Mouse (Mus musculus): Measurements from ENCODE around the gene Kirrel. TPM values are rescaled to one million over a fixed set of nuclear protein-coding genes. Genes with fewer than 3 reads are reported as not detected.

Kirrel gene
- polyA plus RNA-seq, 1 experiment from 2014 or later: 11.1 TPM

DNA sequence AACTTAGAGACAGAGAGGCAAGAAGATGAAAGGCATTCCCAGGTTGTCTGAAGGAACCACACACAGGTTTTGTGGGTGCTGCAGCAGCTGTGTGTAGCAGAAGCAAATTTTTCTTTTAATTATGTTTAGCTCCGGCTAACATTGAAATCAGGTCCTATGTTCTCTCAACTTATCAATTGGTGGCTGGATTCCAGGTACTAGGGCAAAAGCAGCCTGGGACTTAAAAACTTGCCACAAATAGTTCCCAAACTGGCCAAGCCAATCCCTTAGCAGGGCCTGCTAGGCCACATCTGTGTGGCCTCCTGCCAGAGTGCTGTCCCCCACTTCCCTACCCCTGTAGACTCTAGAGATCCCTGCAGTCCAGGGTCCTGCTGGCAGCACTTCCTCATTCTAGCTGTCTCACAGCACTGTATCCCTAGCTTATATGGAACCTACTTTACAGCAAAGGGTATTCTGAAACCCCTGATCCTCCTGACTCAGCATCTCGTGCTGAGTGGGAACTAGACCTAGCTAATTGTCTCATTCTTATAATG, 23.2 kb downstream of the Kirrel start:
- ATAC-seq (ENCODE audit: low FRiP score, low TSS enrichment): no peak
- Histone ChIP-seq H3K27me3 (ENCODE audit: control insufficient read depth, insufficient read depth, low read length) (no peaks in the 10 kb centered on the region), H3K4me2 (replicated peaks; ENCODE audit: low read depth, low read length) (no peak overlapping the region), H3K4me3 (ENCODE audit: low read length) (no peak overlapping the region), H3K4me1 (ENCODE audit: control insufficient read depth, insufficient read depth, low read length) (peaks cover 49% of the 10 kb centered on the region), H3K36me3 (ENCODE audit: control insufficient read depth, insufficient read depth, low read length) (no peaks in the 10 kb centered on the region), H3K27ac (ENCODE audit: low read depth, low read length) (peak overlapping the region; percentile 96), H3K9ac (ENCODE audit: low read depth, low read length) (peak overlapping the region; percentile 5; the same call in 1 of the 2 replicates), H3K9me3 (ENCODE audit: control insufficient read depth, low read length) (no peaks in the 10 kb centered on the region)
- 64% methylated on average over 2 of the region's 2 CpGs for WGBS

DNA sequence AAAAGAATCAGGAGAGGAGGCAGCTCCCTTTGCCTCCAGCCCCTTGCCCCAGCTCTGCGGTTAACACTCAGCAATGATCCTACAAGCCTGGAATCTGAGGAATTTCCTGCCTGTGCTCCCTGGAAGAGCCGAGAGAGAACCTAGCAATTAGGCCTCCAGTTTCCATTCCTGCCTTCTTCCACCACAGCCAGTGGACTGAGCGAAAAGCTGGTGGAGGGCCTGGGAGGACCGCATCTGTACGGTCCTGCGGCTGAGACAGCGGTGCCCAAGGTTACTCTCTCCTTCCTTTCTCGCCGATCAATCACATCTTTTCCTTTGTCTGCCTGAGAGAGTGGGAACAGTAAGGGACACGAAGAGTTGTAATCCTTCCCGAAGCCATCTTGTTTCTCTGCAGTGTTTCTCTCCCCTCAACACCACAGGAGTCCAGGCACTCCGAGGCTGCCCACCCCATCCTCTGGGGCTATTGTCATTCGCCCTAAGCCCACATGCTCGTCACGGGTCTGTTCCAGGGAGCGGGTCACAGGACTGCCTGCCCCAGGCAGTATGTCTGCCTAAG, 23.8 kb downstream of the Kirrel start:
- H3K27me3 ChIP-seq (ENCODE audit: control insufficient read depth, insufficient read depth, low read length): no peaks in the 10 kb centered on the region
- peak overlapping the region; percentile 5; the same call in 1 of the 2 replicates for H3K9ac ChIP-seq (ENCODE audit: low read depth, low read length)
- peak overlapping the region; percentile 15; the same call in 1 of the 2 replicates for H3K4me2 ChIP-seq (replicated peaks; ENCODE audit: low read depth, low read length)
- H3K27ac ChIP-seq (ENCODE audit: low read depth, low read length): peak overlapping the region; percentile 96
- H3K4me1 ChIP-seq (ENCODE audit: control insufficient read depth, insufficient read depth, low read length): peaks cover 49% of the 10 kb centered on the region
- H3K36me3 ChIP-seq (ENCODE audit: control insufficient read depth, insufficient read depth, low read length): peaks cover 2% of the 10 kb centered on the region; the same call in 1 of the 2 replicates
- no peak overlapping the region for H3K4me3 ChIP-seq (ENCODE audit: low read length)
- no peaks in the 10 kb centered on the region for H3K9me3 ChIP-seq (ENCODE audit: control insufficient read depth, low read length)
- WGBS: 6% methylated on average over 16 of the region's 16 CpGs
- ATAC-seq (ENCODE audit: low FRiP score, low TSS enrichment): peak; percentile 86

DNA sequence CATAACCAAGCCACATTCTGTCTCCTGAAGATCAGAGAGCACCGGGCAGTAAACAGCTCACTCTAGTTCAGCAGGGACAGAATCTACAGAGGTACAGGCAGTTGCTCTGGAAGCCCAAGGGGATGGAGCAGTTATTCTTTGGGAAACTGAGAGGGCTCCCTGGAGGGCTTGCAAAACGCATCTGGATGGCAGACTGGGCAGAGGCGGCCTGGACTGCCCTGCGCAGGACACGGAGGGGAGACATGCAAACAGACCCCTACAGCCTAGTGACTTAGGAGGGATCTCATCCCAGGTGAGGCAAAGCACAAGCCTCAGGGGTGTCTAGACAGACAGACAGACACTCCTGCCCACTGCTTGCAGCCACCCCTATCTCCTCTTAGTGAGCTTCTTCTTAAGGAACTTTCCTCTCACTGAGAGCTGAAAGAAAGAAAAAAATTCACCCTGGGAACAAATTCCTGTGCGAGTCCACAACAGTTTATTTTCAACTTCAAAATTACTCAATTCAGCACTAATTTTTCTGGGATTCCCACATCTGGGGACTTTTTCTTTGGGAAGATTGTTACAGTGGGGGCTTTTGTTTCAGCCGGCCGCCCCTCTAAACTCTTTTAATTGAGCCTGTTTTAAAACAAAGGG, 24.4 kb downstream of the Kirrel start:
- Histone ChIP-seq H3K27me3 (ENCODE audit: control insufficient read depth, insufficient read depth, low read length) (no peaks in the 10 kb centered on the region), H3K27ac (ENCODE audit: low read depth, low read length) (peak overlapping the region; percentile 96), H3K4me2 (replicated peaks; ENCODE audit: low read depth, low read length) (no peak overlapping the region; the same call in 1 of the 2 replicates), H3K9me3 (ENCODE audit: control insufficient read depth, low read length) (no peaks in the 10 kb centered on the region), H3K36me3 (ENCODE audit: control insufficient read depth, insufficient read depth, low read length) (peaks cover 2% of the 10 kb centered on the region; the same call in 1 of the 2 replicates), H3K9ac (ENCODE audit: low read depth, low read length) (peak overlapping the region; percentile 23), H3K4me1 (ENCODE audit: control insufficient read depth, insufficient read depth, low read length) (peaks cover 50% of the 10 kb centered on the region), H3K4me3 (ENCODE audit: low read length) (no peak overlapping the region)
- peak; percentile 25; the same call in 1 of the 2 replicates for ATAC-seq (ENCODE audit: low FRiP score, low TSS enrichment)
- WGBS: 14% methylated on average over 8 of the region's 8 CpGs

DNA sequence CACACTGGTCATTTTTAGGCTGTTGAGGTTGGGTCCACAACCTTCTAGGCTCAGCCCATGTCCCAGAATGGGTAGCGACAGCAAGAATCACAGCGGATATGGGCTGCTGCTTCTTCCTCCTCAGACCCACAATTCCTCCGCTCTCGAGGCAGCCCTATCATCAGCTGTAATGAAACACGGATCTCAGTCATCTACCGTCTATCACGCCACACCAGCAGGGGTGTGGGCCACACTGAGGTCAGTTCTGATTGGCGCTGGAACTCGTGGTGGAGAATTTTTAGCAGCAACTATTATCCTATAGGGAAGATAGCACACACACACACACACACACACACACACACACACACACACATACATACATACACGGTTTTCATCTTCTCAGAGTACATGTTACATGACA, 25.1 kb downstream of the Kirrel start:
- no peaks in the 10 kb centered on the region for H3K9me3 ChIP-seq (ENCODE audit: control insufficient read depth, low read length)
- H3K4me2 ChIP-seq (replicated peaks; ENCODE audit: low read depth, low read length): no peak overlapping the region
- no peak for ATAC-seq (ENCODE audit: low FRiP score, low TSS enrichment)
- WGBS: 61% methylated on average over 10 of the region's 10 CpGs
- peak overlapping the region; percentile 96; the same call in 1 of the 2 replicates for H3K27ac ChIP-seq (ENCODE audit: low read depth, low read length)
- peaks cover 49% of the 10 kb centered on the region for H3K4me1 ChIP-seq (ENCODE audit: control insufficient read depth, insufficient read depth, low read length)
- H3K4me3 ChIP-seq (ENCODE audit: low read length): no peak overlapping the region
- no peaks in the 10 kb centered on the region for H3K27me3 ChIP-seq (ENCODE audit: control insufficient read depth, insufficient read depth, low read length)
- no peak overlapping the region for H3K9ac ChIP-seq (ENCODE audit: low read depth, low read length)
- peaks cover 2% of the 10 kb centered on the region; the same call in 1 of the 2 replicates for H3K36me3 ChIP-seq (ENCODE audit: control insufficient read depth, insufficient read depth, low read length)

DNA sequence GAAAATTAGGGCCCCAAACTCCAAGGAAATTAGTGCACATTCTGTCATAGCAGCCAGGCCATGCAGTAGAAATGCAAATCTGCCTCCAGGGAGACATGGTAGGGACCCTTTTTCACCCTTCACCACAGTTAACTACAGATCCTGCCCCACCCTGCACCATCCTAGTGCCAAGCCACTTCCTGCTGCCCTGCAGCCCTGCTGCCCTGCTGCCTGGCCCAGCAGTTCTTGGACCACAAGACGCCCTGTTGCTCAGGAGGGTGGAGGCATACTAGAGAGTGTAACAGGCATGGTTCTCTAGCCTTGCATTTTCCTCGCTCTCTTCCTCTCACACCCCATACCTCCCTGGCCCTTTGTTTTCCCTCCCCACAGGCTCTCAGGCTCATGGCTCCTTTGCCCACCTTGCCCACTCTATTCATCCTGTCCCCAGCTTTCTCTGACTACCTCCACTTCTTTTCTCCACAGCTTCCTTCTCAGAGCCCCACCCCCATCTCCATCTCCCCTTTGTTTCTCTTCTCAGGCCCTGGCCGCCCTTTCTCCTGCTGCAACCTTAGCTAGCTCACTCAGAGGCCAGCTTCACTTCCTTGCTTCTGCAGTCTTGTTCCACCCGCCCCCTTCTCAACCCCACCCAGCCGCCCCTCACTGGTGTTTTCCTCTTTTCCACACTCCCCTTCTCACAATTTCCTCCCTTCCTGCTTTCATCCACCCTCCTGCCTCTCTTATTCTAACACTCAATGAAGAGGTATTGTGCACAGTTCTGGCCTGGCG, 29.9 kb downstream of the Kirrel start:
- H3K36me3 ChIP-seq (ENCODE audit: control insufficient read depth, insufficient read depth, low read length): peaks cover 10% of the 10 kb centered on the region; the same call in 1 of the 2 replicates
- H3K27me3 ChIP-seq (ENCODE audit: control insufficient read depth, insufficient read depth, low read length): no peaks in the 10 kb centered on the region
- H3K4me3 ChIP-seq (ENCODE audit: low read length): no peak overlapping the region
- H3K9ac ChIP-seq (ENCODE audit: low read depth, low read length): peak overlapping the region; percentile 34; the same call in 1 of the 2 replicates
- H3K4me1 ChIP-seq (ENCODE audit: control insufficient read depth, insufficient read depth, low read length): peaks cover 16% of the 10 kb centered on the region
- H3K9me3 ChIP-seq (ENCODE audit: control insufficient read depth, low read length): no peaks in the 10 kb centered on the region
- 46% methylated on average over 6 of the region's 6 CpGs for WGBS
- H3K27ac ChIP-seq (ENCODE audit: low read depth, low read length): peak overlapping the region; percentile 67
- peak; percentile 67; the same call in 1 of the 2 replicates for ATAC-seq (ENCODE audit: low FRiP score, low TSS enrichment)
- H3K4me2 ChIP-seq (replicated peaks; ENCODE audit: low read depth, low read length): no peak overlapping the region

DNA sequence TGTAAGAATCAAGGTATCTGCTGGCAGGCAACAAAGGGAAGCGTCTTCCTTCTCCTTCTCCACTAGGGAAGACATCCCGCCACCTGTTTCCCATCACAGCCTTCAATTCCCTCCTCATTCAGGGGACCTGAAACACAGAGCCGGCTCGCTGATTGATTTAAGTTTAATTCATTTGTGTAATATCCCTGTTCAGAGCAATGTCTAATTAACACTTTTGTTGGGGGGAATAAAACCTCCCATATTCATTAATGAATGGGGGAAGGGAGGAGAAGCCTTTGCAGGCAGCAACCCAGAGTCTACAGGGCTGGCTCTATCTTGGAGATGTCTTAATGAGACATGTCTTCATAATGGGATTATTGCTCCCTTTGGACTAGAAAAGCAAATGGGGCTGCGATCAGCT, 34.3 kb downstream of the Kirrel start:
- WGBS: 76% methylated on average over 5 of the region's 5 CpGs
- Histone ChIP-seq H3K36me3 (ENCODE audit: control insufficient read depth, insufficient read depth, low read length) (peaks cover 26% of the 10 kb centered on the region), H3K4me3 (ENCODE audit: low read length) (no peak overlapping the region)

DNA sequence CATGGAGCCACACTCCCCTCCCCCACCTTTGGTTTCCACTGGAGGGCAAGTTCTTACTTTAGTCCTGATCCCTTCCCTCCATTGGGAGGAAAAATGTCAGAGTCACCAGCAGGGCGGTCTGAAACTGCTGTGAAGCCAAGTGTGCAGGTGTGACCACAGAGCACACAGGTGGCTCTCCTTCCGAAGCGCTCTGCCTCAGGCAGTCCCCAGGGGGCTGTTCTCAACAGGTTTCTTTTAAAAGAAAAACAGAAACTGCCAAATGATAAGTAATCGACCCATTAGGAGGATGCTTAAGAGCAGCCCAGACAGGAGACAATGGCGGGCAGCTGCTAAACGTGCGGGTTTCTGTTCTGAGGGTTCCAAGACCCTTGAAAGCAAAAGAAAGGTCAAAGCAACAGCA, 37.8 kb downstream of the Kirrel start:
- Histone ChIP-seq H3K27me3 (ENCODE audit: control insufficient read depth, insufficient read depth, low read length) (no peaks in the 10 kb centered on the region), H3K36me3 (ENCODE audit: control insufficient read depth, insufficient read depth, low read length) (peaks cover 29% of the 10 kb centered on the region)
- 64% methylated on average over 7 of the region's 7 CpGs for WGBS

More for the DNA sequence above, 34.3 kb downstream of the Kirrel start:
- H3K4me1 ChIP-seq (ENCODE audit: control insufficient read depth, insufficient read depth, low read length): peaks cover 8% of the 10 kb centered on the region
- ATAC-seq (ENCODE audit: low FRiP score, low TSS enrichment): no peak
- no peak overlapping the region for H3K27ac ChIP-seq (ENCODE audit: low read depth, low read length)
- no peak overlapping the region for H3K9ac ChIP-seq (ENCODE audit: low read depth, low read length)
- no peaks in the 10 kb centered on the region for H3K9me3 ChIP-seq (ENCODE audit: control insufficient read depth, low read length)
- H3K4me2 ChIP-seq (replicated peaks; ENCODE audit: low read depth, low read length): no peak overlapping the region
- H3K27me3 ChIP-seq (ENCODE audit: control insufficient read depth, insufficient read depth, low read length): no peaks in the 10 kb centered on the region

DNA sequence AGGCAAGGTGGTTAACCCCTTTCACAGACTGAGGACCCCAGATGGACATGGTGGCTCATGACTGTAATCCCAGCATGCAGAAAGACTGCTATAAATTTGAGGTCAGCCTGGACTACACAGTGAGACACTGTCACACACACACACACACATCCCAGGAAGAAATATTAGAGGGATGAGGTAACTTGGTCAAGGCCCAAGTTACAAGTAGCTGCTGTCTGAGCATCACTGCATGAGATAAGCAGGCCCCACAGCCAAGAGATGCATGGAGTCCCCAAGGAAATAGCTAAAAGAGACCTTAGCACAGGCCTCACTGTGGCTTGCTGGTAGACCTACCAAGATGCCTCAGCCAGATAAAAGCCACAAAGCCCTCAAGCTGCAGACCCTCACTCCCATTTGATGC, 39.6 kb downstream of the Kirrel start:
- Histone ChIP-seq H3K27ac (ENCODE audit: low read depth, low read length) (no peak overlapping the region), H3K9me3 (ENCODE audit: control insufficient read depth, low read length) (no peaks in the 10 kb centered on the region), H3K4me3 (ENCODE audit: low read length) (no peak overlapping the region), H3K27me3 (ENCODE audit: control insufficient read depth, insufficient read depth, low read length) (no peaks in the 10 kb centered on the region), H3K4me2 (replicated peaks; ENCODE audit: low read depth, low read length) (no peak overlapping the region), H3K36me3 (ENCODE audit: control insufficient read depth, insufficient read depth, low read length) (peaks cover 25% of the 10 kb centered on the region), H3K9ac (ENCODE audit: low read depth, low read length) (no peak overlapping the region), H3K4me1 (ENCODE audit: control insufficient read depth, insufficient read depth, low read length) (peaks cover 26% of the 10 kb centered on the region)
- no peak for ATAC-seq (ENCODE audit: low FRiP score, low TSS enrichment)

More for the DNA sequence above, 37.8 kb downstream of the Kirrel start:
- no peak overlapping the region for H3K9ac ChIP-seq (ENCODE audit: low read depth, low read length)
- no peaks in the 10 kb centered on the region for H3K9me3 ChIP-seq (ENCODE audit: control insufficient read depth, low read length)
- H3K4me3 ChIP-seq (ENCODE audit: low read length): no peak overlapping the region
- H3K4me2 ChIP-seq (replicated peaks; ENCODE audit: low read depth, low read length): no peak overlapping the region
- no peak overlapping the region for H3K27ac ChIP-seq (ENCODE audit: low read depth, low read length)
- H3K4me1 ChIP-seq (ENCODE audit: control insufficient read depth, insufficient read depth, low read length): peaks cover 8% of the 10 kb centered on the region
- no peak for ATAC-seq (ENCODE audit: low FRiP score, low TSS enrichment)

Measured in kidney, embryonic 14.5 days (tissue).